Mouse (Mus musculus) stomach, embryonic 15.5 days (tissue): ENCODE results near the gene Gpr89. TPM values are rescaled to one million over a fixed set of nuclear protein-coding genes. Genes with fewer than 3 reads are reported as not detected.

Source experiments
- ATAC-seq: fragments of 200-750 bp; cut with Nextera tagmentation; 2 replicates; pipeline ENCODE4 v1.8.0; 2017; ENCODE audit warnings: low read depth, moderate number of reproducible peaks, moderate TSS enrichment; ENCODE audit not compliant: insufficient read depth, low FRiP score
- H3K27ac ChIP-seq: fragments of 300-500 bp; sonication (generic); 2 replicates; pipeline ENCODE4 v1.5.1; 2015; ENCODE audit warnings: mild to moderate bottlenecking, inconsistent platforms
- H3K27me3 ChIP-seq: fragments of 300-500 bp; sonication (generic); replicated peaks from 2 replicates; pipeline ENCODE4 v1.6.1; 2015; ENCODE audit warnings: inconsistent platforms
- H3K36me3 ChIP-seq: fragments of 300-500 bp; sonication (generic); 2 replicates; pipeline ENCODE4 v1.6.1; 2015; ENCODE audit warnings: inconsistent platforms
- H3K4me1 ChIP-seq: fragments of 300-500 bp; sonication (generic); 2 replicates; pipeline ENCODE4 v1.6.1; 2015; ENCODE audit warnings: inconsistent platforms
- H3K4me2 ChIP-seq: fragments of 300-500 bp; sonication (generic); 2 replicates; pipeline ENCODE4 v1.6.1; 2015; ENCODE audit warnings: mild to moderate bottlenecking, inconsistent platforms
- H3K4me3 ChIP-seq: fragments of 300-500 bp; sonication (generic); replicated peaks from 2 replicates; pipeline ENCODE4 v1.5.1; 2015; ENCODE audit warnings: inconsistent platforms
- H3K9ac ChIP-seq: fragments of 300-500 bp; sonication (generic); 2 replicates; pipeline ENCODE4 v1.6.1; 2015; ENCODE audit warnings: inconsistent platforms
- H3K9me3 ChIP-seq: fragments of 300-500 bp; sonication (generic); 2 replicates; pipeline ENCODE4 v1.6.1; 2016; ENCODE audit warnings: inconsistent platforms
- WGBS: fragments of 180-500 bp; shearing (Covaris S2); methylation state at CpG from one replicate; pipeline ENCODE4 v1.1.7; 2015; 5-methylcytosine and 5-hydroxymethylcytosine counted together
- polyA plus RNA-seq: library from polyadenylated mRNA; unstranded; fragments of >200 nt; fragmentation: Nextera tagmentation; extraction: Ambion mirVana; gene quantifications from 2 replicates; pipeline ENCODE4 v1.2.1, GENCODE M21; 2015

Gene Gpr89
- polyA plus RNA-seq, 1 experiment from 2014 or later, result 49.9 TPM

GRCm38 (mm10) chr3:96868566-96868965 is 36.6 kb downstream of the Gpr89 start:
- WGBS, result 88% methylated on average over 8 of the region's 8 CpGs
- no peaks in the 10 kb centered on the region for H3K4me1 ChIP-seq
- no peak overlapping the region for H3K9ac ChIP-seq
- no peak overlapping the region for H3K4me2 ChIP-seq
- H3K36me3 ChIP-seq, result peaks cover 24% of the 10 kb centered on the region
- no peaks in the 10 kb centered on the region for H3K27me3 ChIP-seq
- ATAC-seq, result no peak
- no peak overlapping the region for H3K4me3 ChIP-seq
- no peaks in the 10 kb centered on the region for H3K9me3 ChIP-seq
- no peak overlapping the region for H3K27ac ChIP-seq

- ATAC-seq, result no peak
- Histone ChIP-seq H3K27ac (no peak overlapping the region), H3K9ac (no peak overlapping the region), H3K9me3 (no peaks in the 10 kb centered on the region), H3K27me3 (no peaks in the 10 kb centered on the region), H3K4me2 (no peak overlapping the region), H3K36me3 (peaks cover 21% of the 10 kb centered on the region; the same call in 1 of the 2 replicates), H3K4me1 (no peaks in the 10 kb centered on the region), H3K4me3 (no peak overlapping the region)
- 91% methylated on average over 3 of the region's 3 CpGs for WGBS
These were observed 37.3 kb downstream of the Gpr89 start for GRCm38 (mm10) chr3:96867863-96868262.

- Histone ChIP-seq H3K27me3 (no peaks in the 10 kb centered on the region), H3K27ac (no peak overlapping the region), H3K9me3 (no peaks in the 10 kb centered on the region), H3K36me3 (no peaks in the 10 kb centered on the region), H3K4me2 (no peak overlapping the region), H3K4me3 (no peak overlapping the region), H3K4me1 (no peaks in the 10 kb centered on the region), H3K9ac (no peak overlapping the region)
- 91% methylated on average over 5 of the region's 5 CpGs for WGBS
- no peak for ATAC-seq
These were observed 44.6 kb downstream of the Gpr89 start for GRCm38 (mm10) chr3:96860498-96860897.

- no peak for ATAC-seq
- H3K4me2 ChIP-seq, result no peak overlapping the region
- no peaks in the 10 kb centered on the region for H3K9me3 ChIP-seq
- no peak overlapping the region for H3K27ac ChIP-seq
- no peak overlapping the region for H3K9ac ChIP-seq
- no peaks in the 10 kb centered on the region for H3K36me3 ChIP-seq
- H3K27me3 ChIP-seq, result no peaks in the 10 kb centered on the region
- H3K4me1 ChIP-seq, result no peaks in the 10 kb centered on the region
- 71% methylated on average over 3 of the region's 3 CpGs for WGBS
- no peak overlapping the region for H3K4me3 ChIP-seq
These were observed 49.3 kb downstream of the Gpr89 start for GRCm38 (mm10) chr3:96855833-96856232.

- Histone ChIP-seq H3K27me3 (no peaks in the 10 kb centered on the region), H3K9ac (no peak overlapping the region), H3K36me3 (no peaks in the 10 kb centered on the region), H3K27ac (no peak overlapping the region), H3K4me2 (no peak overlapping the region), H3K4me3 (no peak overlapping the region), H3K4me1 (no peaks in the 10 kb centered on the region), H3K9me3 (no peaks in the 10 kb centered on the region)
- 82% methylated on average over 4 of the region's 4 CpGs for WGBS
- no peak for ATAC-seq
These were observed 50.8 kb downstream of the Gpr89 start for GRCm38 (mm10) chr3:96854376-96854775.

- H3K9ac ChIP-seq, result no peak overlapping the region
- no peak for ATAC-seq
- H3K4me1 ChIP-seq, result no peaks in the 10 kb centered on the region
- H3K4me3 ChIP-seq, result no peak overlapping the region
- WGBS, result 60% methylated on average over 6 of the region's 6 CpGs
- H3K9me3 ChIP-seq, result no peaks in the 10 kb centered on the region
- H3K36me3 ChIP-seq, result no peaks in the 10 kb centered on the region
- no peaks in the 10 kb centered on the region for H3K27me3 ChIP-seq
- no peak overlapping the region for H3K27ac ChIP-seq
- H3K4me2 ChIP-seq, result no peak overlapping the region
These were observed 52.6 kb downstream of the Gpr89 start for GRCm38 (mm10) chr3:96852561-96852960.

GRCm38 (mm10) chr3:96849168-96849727 is 55.9 kb downstream of the Gpr89 start:
- 85% methylated on average over 2 of the region's 2 CpGs for WGBS
- H3K4me3 ChIP-seq, result no peak overlapping the region
- no peak overlapping the region for H3K27ac ChIP-seq
- H3K27me3 ChIP-seq, result no peaks in the 10 kb centered on the region
- no peaks in the 10 kb centered on the region for H3K4me1 ChIP-seq
- ATAC-seq, result no peak
- H3K9me3 ChIP-seq, result no peaks in the 10 kb centered on the region
- no peaks in the 10 kb centered on the region for H3K36me3 ChIP-seq
- H3K9ac ChIP-seq, result no peak overlapping the region
- H3K4me2 ChIP-seq, result no peak overlapping the region

GRCm38 (mm10) chr3:96848470-96848869 is 56.7 kb downstream of the Gpr89 start:
- H3K27me3 ChIP-seq, result no peaks in the 10 kb centered on the region
- H3K9me3 ChIP-seq, result no peaks in the 10 kb centered on the region
- no peak overlapping the region for H3K4me2 ChIP-seq
- H3K27ac ChIP-seq, result no peak overlapping the region
- H3K9ac ChIP-seq, result no peak overlapping the region
- H3K4me3 ChIP-seq, result no peak overlapping the region
- 78% methylated on average over 7 of the region's 8 CpGs for WGBS
- H3K36me3 ChIP-seq, result no peaks in the 10 kb centered on the region
- no peaks in the 10 kb centered on the region for H3K4me1 ChIP-seq
- no peak for ATAC-seq

GRCm38 (mm10) chr3:96847661-96848060 is 57.5 kb downstream of the Gpr89 start:
- H3K4me1 ChIP-seq, result no peaks in the 10 kb centered on the region
- H3K4me2 ChIP-seq, result no peak overlapping the region
- no peaks in the 10 kb centered on the region for H3K36me3 ChIP-seq
- ATAC-seq, result no peak
- H3K27ac ChIP-seq, result no peak overlapping the region
- H3K4me3 ChIP-seq, result no peak overlapping the region
- H3K9ac ChIP-seq, result no peak overlapping the region
- no peaks in the 10 kb centered on the region for H3K9me3 ChIP-seq
- 22% methylated on average over 6 of the region's 6 CpGs for WGBS
- H3K27me3 ChIP-seq, result no peaks in the 10 kb centered on the region

- H3K4me1 ChIP-seq, result no peaks in the 10 kb centered on the region
- no peak overlapping the region for H3K4me3 ChIP-seq
- no peak for ATAC-seq
- no peaks in the 10 kb centered on the region for H3K9me3 ChIP-seq
- 82% methylated on average over 12 of the region's 12 CpGs for WGBS
- no peaks in the 10 kb centered on the region for H3K27me3 ChIP-seq
- H3K9ac ChIP-seq, result no peak overlapping the region
- no peaks in the 10 kb centered on the region for H3K36me3 ChIP-seq
- H3K4me2 ChIP-seq, result no peak overlapping the region
- H3K27ac ChIP-seq, result no peak overlapping the region
These were observed 58.2 kb downstream of the Gpr89 start for GRCm38 (mm10) chr3:96846985-96847384.

- WGBS, result 61% methylated on average over 9 of the region's 9 CpGs
- H3K9ac ChIP-seq, result no peak overlapping the region
- H3K27me3 ChIP-seq, result no peaks in the 10 kb centered on the region
- H3K4me1 ChIP-seq, result no peaks in the 10 kb centered on the region
- H3K36me3 ChIP-seq, result no peaks in the 10 kb centered on the region
- no peaks in the 10 kb centered on the region for H3K9me3 ChIP-seq
- no peak overlapping the region for H3K27ac ChIP-seq
- no peak for ATAC-seq
- no peak overlapping the region for H3K4me2 ChIP-seq
- H3K4me3 ChIP-seq, result no peak overlapping the region
These were observed 59.3 kb downstream of the Gpr89 start for GRCm38 (mm10) chr3:96845806-96846205.

GRCm38 (mm10) chr3:96845191-96845590 is 60.0 kb downstream of the Gpr89 start:
- H3K4me1 ChIP-seq, result no peaks in the 10 kb centered on the region
- no peak overlapping the region for H3K9ac ChIP-seq
- 92% methylated on average over 6 of the region's 6 CpGs for WGBS
- H3K4me3 ChIP-seq, result no peak overlapping the region
- H3K27me3 ChIP-seq, result no peaks in the 10 kb centered on the region
- H3K4me2 ChIP-seq, result no peak overlapping the region
- H3K27ac ChIP-seq, result no peak overlapping the region
- no peaks in the 10 kb centered on the region for H3K9me3 ChIP-seq
- no peaks in the 10 kb centered on the region for H3K36me3 ChIP-seq
- no peak for ATAC-seq

GRCm38 (mm10) chr3:96838996-96839645 is 66.0 kb downstream of the Gpr89 start:
- ATAC-seq, result no peak
- no peaks in the 10 kb centered on the region for H3K36me3 ChIP-seq
- H3K4me2 ChIP-seq, result no peak overlapping the region
- H3K9me3 ChIP-seq, result no peaks in the 10 kb centered on the region
- H3K27me3 ChIP-seq, result no peaks in the 10 kb centered on the region
- H3K4me1 ChIP-seq, result no peaks in the 10 kb centered on the region
- H3K9ac ChIP-seq, result no peak overlapping the region
- 69% methylated on average over 7 of the region's 7 CpGs for WGBS
- no peak overlapping the region for H3K4me3 ChIP-seq
- H3K27ac ChIP-seq, result no peak overlapping the region
